ENCODE assay signal across 23 mouse cellular contexts in genomic region chr8:104752818-104753217, GRCm38 (mm10). TPM values are rescaled to one million over a fixed set of nuclear protein-coding genes. Genes with fewer than 3 reads are reported as not detected.
DNase-seq lines count a peak whose midpoint lies in the region; ATAC-seq lines count a peak whose summit lies in the region.
"Had no signal": no experiment of that assay in that cellular context is flagged by ENCODE, and none has a peak within 500 bp of the region (broad histone marks: within the 10 kb centered on the region; RNA-seq: fewer than 3 reads in every experiment).

No protein-coding gene starts in this region.

- DNase-seq in kidney, postnatal 14 days, result no peak
- no peak for DNase-seq in layer of hippocampus, adult 11-12 months (ENCODE audit: low spot score)
- no peak for DNase-seq in MN1 (ENCODE audit: low spot score)
- DNase-seq: adrenal gland, adult 2 months; adrenal gland, adult 8-10 months; adrenal gland, postnatal 10 days; adrenal gland, postnatal 14 days; adrenal gland, postnatal 25 days; adrenal gland, postnatal 36 days; B cell, adult 2 months; cerebellum, adult 11 months; cerebellum, adult 11-12 months; cerebellum, adult 18-20 months; cerebellum, adult 2 months; cerebellum, adult 8-10 months; cerebellum, adult 9-10 months had no signal

- ATAC-seq in CD4-positive, CD25-positive, alpha-beta regulatory T cell, adult 4 months, result peak; percentile 53
- peak; percentile 46 for ATAC-seq in activated CD4-positive, CD25-positive, alpha-beta regulatory T cell, adult 4 months
- peak; percentile 73 for ATAC-seq in inflammation-experienced regulatory T-cells, adult 6 months
- ATAC-seq: Patski had no signal

RNA-seq across cellular contexts. Expression of gene Ces2a, which starts 19.0 kb away (rescaled TPM):
- polyA plus RNA-seq in CD4-positive, CD25-positive, alpha-beta regulatory T cell, adult 4 months (2017; shearing (Covaris generic)), result under 1 TPM in 1 of 2 experiments, not detected in 1; 0.38 TPM
- not detected for polyA plus RNA-seq in activated CD4-positive, CD25-positive, alpha-beta regulatory T cell, adult 4 months (2017; shearing (Covaris generic))
- not detected for polyA plus RNA-seq in inflammation-experienced regulatory T-cells, adult 6 months (2017; shearing (Covaris generic))
- polyA plus RNA-seq: brain, embryonic 14.5 days; C2C12; cerebellum, adult 2 months; G1E; Patski had no signal
